Mouse (Mus musculus) spleen, adult 18-20 months (tissue): ENCODE measurements around the gene Als2cl.
A peak's percentile ranks its signal among the peaks of the same experiment; 100 is the strongest.

Experiments
- DNase-seq, 2 experiments: peaks; one replicate each; pipeline ENCODE4 v3.0.0; 2022; ENCODE audit warnings: mixed read lengths in 2 of 2

The Als2cl gene

GRCm38 (mm10) chr9:110920665-110921419 is 41.2 kb downstream of the Als2cl start:
- DNase-seq = no peak

- peak in 1 of 2 experiments; percentile 57 for DNase-seq
Observed at GRCm38 (mm10) chr9:110922759-110923158, 43.1 kb downstream of the Als2cl start.

GRCm38 (mm10) chr9:110931573-110931972 is 51.9 kb downstream of the Als2cl start:
- no peak for DNase-seq

GRCm38 (mm10) chr9:110933850-110934437 is 54.3 kb downstream of the Als2cl start:
- DNase-seq = no peak

- DNase-seq = no peak
Observed at GRCm38 (mm10) chr9:110935941-110936340, 56.3 kb downstream of the Als2cl start.

DNA sequence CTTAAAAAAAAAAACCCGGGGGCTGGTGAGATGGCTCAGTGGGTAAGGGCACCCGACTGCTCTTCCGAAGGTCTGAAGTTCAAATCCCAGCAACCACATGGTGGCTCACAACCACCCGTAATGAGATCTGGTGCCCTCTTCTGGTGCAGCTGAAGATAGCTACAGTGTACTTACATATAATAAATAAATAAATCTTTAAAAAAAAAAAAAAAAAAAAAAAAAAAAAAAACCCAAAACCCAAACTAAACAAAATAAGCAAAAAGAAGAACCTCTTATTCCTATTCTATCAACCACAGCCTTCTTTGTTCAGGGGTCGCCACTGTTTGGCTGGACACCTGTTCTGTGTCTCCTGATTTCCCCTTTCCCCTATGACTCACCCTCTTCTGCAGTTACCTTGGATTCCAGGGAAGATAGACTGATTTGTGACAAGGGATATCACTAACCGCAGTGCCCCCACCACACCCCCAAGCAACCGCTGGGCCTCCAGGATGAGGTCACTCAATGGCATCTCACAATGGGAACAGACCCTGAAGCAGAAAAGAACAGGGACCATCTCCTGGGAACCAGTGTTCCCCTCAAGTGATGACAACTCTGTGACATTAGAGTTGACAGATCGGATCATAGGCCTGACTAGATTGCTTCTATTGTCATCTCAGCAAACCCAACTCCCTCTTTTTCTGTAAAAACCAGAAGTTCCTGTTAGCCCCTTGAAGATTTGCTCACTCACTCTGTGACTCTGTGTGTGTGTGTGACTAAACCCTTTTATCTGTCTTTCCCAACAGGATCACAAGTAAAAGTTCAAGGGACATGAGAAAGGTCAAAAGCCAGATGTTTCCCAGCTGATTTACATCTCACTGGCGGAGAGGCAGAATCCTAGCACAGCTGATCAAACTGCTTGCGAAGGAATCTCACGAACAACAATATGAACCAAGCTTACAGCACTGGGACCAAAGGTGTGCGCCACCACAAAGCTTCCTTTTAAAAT is 58.1 kb downstream of the Als2cl start:
- DNase-seq = no peak

GRCm38 (mm10) chr9:110944265-110944664 is 64.6 kb downstream of the Als2cl start:
- no peak for DNase-seq

GRCm38 (mm10) chr9:110945343-110945742 is 65.7 kb downstream of the Als2cl start:
- DNase-seq = no peak

GRCm38 (mm10) chr9:110945926-110946325 is 66.3 kb downstream of the Als2cl start, which contains the start of gene Tdgf1:
Tdgf1 (minus strand) TSS chr9:110946158.
- DNase-seq = no peak

DNA sequence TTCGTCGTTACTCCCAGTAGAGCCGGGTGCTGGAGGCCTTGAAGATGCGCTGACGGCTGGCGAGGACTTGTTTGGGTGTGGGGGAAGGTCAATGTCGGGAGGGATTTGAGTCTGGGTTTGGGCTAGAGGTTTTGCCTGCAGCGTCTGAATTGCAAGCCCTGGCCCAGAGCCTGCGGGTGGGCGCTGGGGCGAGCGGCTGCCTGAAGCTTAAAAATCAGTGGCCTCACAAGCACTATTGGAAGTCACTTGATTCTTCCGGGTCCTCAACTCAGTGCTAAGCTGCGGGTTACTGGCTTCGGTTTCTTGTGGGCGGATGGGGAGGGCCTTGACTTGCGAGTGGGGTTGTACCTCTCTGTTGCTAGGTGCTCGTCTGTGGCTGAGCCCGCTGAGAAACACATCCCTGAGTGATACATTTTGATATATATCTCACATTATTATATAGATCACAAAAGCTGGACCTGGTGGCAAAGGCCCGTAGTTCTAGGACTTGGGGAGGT is 66.9 kb downstream of the Als2cl start:
- peak in 1 of 2 experiments; percentile 4 for DNase-seq

- DNase-seq = no peak
Observed at GRCm38 (mm10) chr9:110947261-110947661, 67.6 kb downstream of the Als2cl start.

DNA sequence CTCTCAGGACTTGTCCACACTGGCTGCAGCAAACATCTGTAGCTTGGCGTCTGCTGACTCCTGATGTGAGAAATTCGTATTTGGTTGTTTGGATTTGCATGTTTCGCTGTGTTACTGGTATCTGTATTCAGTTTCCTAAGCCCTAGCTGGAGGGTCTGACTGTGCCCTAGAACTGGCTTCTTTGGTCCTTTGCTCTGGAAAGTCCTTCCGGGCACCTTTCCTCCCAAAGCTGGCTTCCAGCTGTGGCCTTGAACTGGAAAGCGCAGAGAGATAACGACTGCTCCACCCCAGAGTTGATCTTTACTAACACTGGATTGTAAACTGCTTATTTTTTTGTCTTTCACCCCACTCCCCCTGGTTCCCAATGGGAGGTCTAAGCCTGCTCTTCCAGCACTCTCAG is 68.2 kb downstream of the Als2cl start:
- no peak for DNase-seq

DNA sequence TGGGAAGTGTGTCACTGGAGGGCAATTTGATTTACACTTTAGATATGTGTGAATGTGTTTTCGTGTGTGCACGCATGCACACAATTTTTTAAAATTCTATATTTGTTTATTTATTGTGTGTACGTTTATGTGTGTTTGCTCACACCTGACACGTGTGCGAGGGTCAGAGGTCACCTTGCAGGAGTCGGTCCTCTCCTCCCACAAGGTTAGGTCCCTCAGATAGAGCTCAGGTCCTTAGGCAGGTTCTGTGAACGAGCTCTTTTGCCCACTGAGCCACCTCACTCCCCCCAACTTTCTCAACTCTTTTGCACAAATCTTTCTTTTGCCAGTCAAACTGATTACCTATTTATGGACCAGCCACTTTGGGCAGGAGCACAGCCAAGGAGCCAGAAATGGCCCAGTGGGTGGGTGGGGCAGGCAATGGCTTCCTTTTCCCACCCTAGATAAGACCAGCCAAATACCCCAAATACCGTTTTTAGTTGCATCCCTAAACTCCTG is 69.2 kb downstream of the Als2cl start:
- DNase-seq = no peak

GRCm38 (mm10) chr9:110950109-110950508 is 70.4 kb downstream of the Als2cl start:
- no peak for DNase-seq
